29 mouse cellular contexts compared by ENCODE assay signal in genomic region chr1:193234930-193235329, GRCm38 (mm10). TPM values are rescaled to one million over a fixed set of nuclear protein-coding genes. Genes with fewer than 3 reads are reported as not detected.
DNase-seq lines count a peak whose midpoint lies in the region; ATAC-seq lines count a peak whose summit lies in the region.
"Had no signal": no experiment of that assay in that cellular context is flagged by ENCODE, and none has a peak within 500 bp of the region (broad histone marks: within the 10 kb centered on the region; RNA-seq: fewer than 3 reads in every experiment).

No protein-coding gene starts in this region.

- H3K4me1 ChIP-seq in kidney, embryonic 14.5 days (ENCODE audit: control insufficient read depth, insufficient read depth, low read length) = 0 out of 2 replicates have a peak, but pooled peaks cover 4% of the 10 kb centered on the region
- H3K4me1 ChIP-seq: embryonic facial prominence, embryonic 13.5 days; forebrain, embryonic 12.5 days; hindbrain, embryonic 10.5 days; midbrain, embryonic 12.5 days; neural tube, embryonic 12.5 days had no signal

- H3K9me3 ChIP-seq in kidney, embryonic 14.5 days (ENCODE audit: control insufficient read depth, low read length) = no peaks in the 10 kb centered on the region
- H3K9me3 ChIP-seq: embryonic facial prominence, embryonic 13.5 days; forebrain, embryonic 12.5 days; heart, embryonic 12.5 days; hindbrain, embryonic 10.5 days; megakaryocyte, embryonic 14.5 days; midbrain, embryonic 12.5 days; neural tube, embryonic 12.5 days had no signal

- H3K4me2 ChIP-seq in kidney, embryonic 14.5 days (replicated peaks; ENCODE audit: low read depth, low read length) = no peak overlapping the region
- H3K4me2 ChIP-seq: embryonic facial prominence, embryonic 13.5 days; forebrain, embryonic 12.5 days; heart, embryonic 12.5 days; midbrain, embryonic 12.5 days; neural tube, embryonic 12.5 days had no signal

- ATAC-seq in kidney, embryonic 14.5 days (ENCODE audit: low FRiP score, low TSS enrichment) = no peak
- ATAC-seq: activated CD4-positive, CD25-positive, alpha-beta regulatory T cell, adult 4 months; forebrain, postnatal 0 days; hindbrain, embryonic 16.5 days had no signal

- H3K4me3 ChIP-seq in kidney, embryonic 14.5 days (ENCODE audit: low read length) = no peak overlapping the region
- H3K4me3 ChIP-seq: embryonic facial prominence, embryonic 13.5 days; forebrain, embryonic 12.5 days; heart, adult 2 months; heart, embryonic 12.5 days; hindbrain, embryonic 10.5 days; megakaryocyte, embryonic 14.5 days; midbrain, embryonic 12.5 days; myocyte; neural tube, embryonic 12.5 days had no signal

- no peak overlapping the region for H3K9ac ChIP-seq in kidney, embryonic 14.5 days (ENCODE audit: low read depth, low read length)
- H3K9ac ChIP-seq: embryonic facial prominence, embryonic 13.5 days; forebrain, embryonic 12.5 days; forebrain, postnatal 0 days; heart, embryonic 12.5 days; liver, embryonic 14.5 days; midbrain, embryonic 12.5 days; neural tube, embryonic 12.5 days had no signal

- H3K27me3 ChIP-seq in kidney, embryonic 14.5 days (ENCODE audit: control insufficient read depth, insufficient read depth, low read length) = no peaks in the 10 kb centered on the region
- H3K27me3 ChIP-seq: embryonic facial prominence, embryonic 13.5 days; forebrain, embryonic 12.5 days; heart, embryonic 12.5 days; neural tube, embryonic 12.5 days had no signal

- no peak overlapping the region for H3K27ac ChIP-seq in kidney, embryonic 14.5 days (ENCODE audit: low read depth, low read length)
- H3K27ac ChIP-seq: embryonic facial prominence, embryonic 13.5 days; forebrain, embryonic 12.5 days; heart, adult 2 months; hindbrain, embryonic 10.5 days; liver, embryonic 14.5 days; midbrain, embryonic 12.5 days; neural tube, embryonic 12.5 days had no signal

- intact Hi-C loops in heart, postnatal 10 days (cut with DNase I) = no loop called here

- no peaks in the 10 kb centered on the region for H3K36me3 ChIP-seq in kidney, embryonic 14.5 days (ENCODE audit: control insufficient read depth, insufficient read depth, low read length)
- H3K36me3 ChIP-seq: embryonic facial prominence, embryonic 13.5 days; forebrain, embryonic 12.5 days; heart, embryonic 12.5 days; hindbrain, embryonic 10.5 days; midbrain, embryonic 12.5 days; neural tube, embryonic 12.5 days had no signal

- 69% methylated on average over 7 of the region's 7 CpGs for WGBS in kidney, embryonic 14.5 days

- peak; percentile 48 to 66 for DNase-seq in kidney, adult 8-10 months
- DNase-seq in 3T3-L1 (ENCODE audit: low read depth, low spot score) = peak; percentile 77
- DNase-seq in kidney, adult 9 months = peak; percentile 84
- peak; percentile 28 to 65 for DNase-seq in kidney, postnatal 36 days
- DNase-seq in heart, postnatal 10 days = no peak
- DNase-seq in cerebellum, postnatal 25 days = no peak
- DNase-seq: adrenal gland, adult 2 months; cerebellum, adult 2 months; cerebellum, postnatal 36 days; forebrain, postnatal 0 days; heart, adult 2 months; liver; lung, adult 2 months; lung, postnatal 4 days; right cerebral cortex, adult 18-20 months; right cerebral cortex, postnatal 4 days; thymus, postnatal 4 days had no signal

RNA-seq across cellular contexts. Expression of gene Lamb3, which starts 27.4 kb away (rescaled TPM):
- 0.29 and 0.49 TPM in 2 replicates for polyA plus RNA-seq in kidney, embryonic 14.5 days (2014; fragmentation: Nextera tagmentation; extraction: Ambion mirVana)
- 10 to 100 TPM in 1 of 2 experiments, 1 to 10 TPM in 1; 9.0 to 12.2 TPM for total RNA-seq in heart, postnatal 10 days (2021)

RNA-seq across cellular contexts. Expression of gene Hsd11b1, which starts 28.9 kb away (rescaled TPM):
- polyA plus RNA-seq in kidney, embryonic 14.5 days (2014; fragmentation: Nextera tagmentation; extraction: Ambion mirVana) = 0.46 and 1.6 TPM in 2 replicates
- total RNA-seq in heart, postnatal 10 days (2021) = 1 to 10 TPM; 1.1 to 1.3 TPM
- polyA plus RNA-seq: forebrain, embryonic 12.5 days; hindbrain, embryonic 10.5 days; midbrain, embryonic 12.5 days; neural tube, embryonic 12.5 days had no signal

RNA-seq across cellular contexts. Expression of gene Traf3ip3, which starts 33.4 kb away (rescaled TPM):
- 0.50 and 1.6 TPM in 2 replicates for polyA plus RNA-seq in kidney, embryonic 14.5 days (2014; fragmentation: Nextera tagmentation; extraction: Ambion mirVana)
- total RNA-seq in heart, postnatal 10 days (2021) = 1 to 10 TPM; 1.6 to 2.6 TPM

RNA-seq across cellular contexts. Expression of gene G0s2, which starts 38.1 kb away (rescaled TPM):
- 17.9 and 26.5 TPM in 2 replicates for polyA plus RNA-seq in kidney, embryonic 14.5 days (2014; fragmentation: Nextera tagmentation; extraction: Ambion mirVana)
- 10 to 100 TPM; 51.2 to 51.4 TPM for total RNA-seq in heart, postnatal 10 days (2021)

Comparison
In these comparisons a context has a peak if more than half of its experiments do, and no peak if none do; other contexts are left out.
1. DNase-seq: peak in kidney, adult 8-10 months (2 of 2), 3T3-L1 (single experiment), kidney, adult 9 months (single experiment) and kidney, postnatal 36 days (2 of 2); none in heart, postnatal 10 days (0 of 2) and cerebellum, postnatal 25 days (0 of 2).